Mouse (Mus musculus): ENCODE measurements around the gene Cycs.
A peak's percentile ranks its signal among the peaks of the same experiment; 100 is the strongest.

Cycs gene

DNA sequence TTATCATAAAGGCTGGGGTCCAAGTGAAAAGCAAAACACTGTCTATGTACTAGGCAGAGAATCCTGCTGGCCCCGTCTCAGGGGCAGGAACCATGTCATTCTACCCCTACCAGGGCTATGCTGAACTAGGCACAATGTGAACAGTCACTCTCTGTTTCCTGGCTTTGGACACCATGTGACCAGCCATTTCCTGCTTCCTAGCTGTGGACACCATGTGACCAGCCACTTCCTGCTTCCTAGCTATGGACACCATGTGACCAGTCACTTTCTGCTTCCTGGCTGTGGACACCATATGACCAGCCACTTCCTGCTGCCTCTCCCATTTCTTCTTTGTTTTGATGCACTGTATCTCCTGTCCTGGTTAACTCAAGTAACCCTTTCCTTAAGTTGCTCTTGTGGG is 23.8 kb downstream of the Cycs start:
- no peak for DNase-seq

DNA sequence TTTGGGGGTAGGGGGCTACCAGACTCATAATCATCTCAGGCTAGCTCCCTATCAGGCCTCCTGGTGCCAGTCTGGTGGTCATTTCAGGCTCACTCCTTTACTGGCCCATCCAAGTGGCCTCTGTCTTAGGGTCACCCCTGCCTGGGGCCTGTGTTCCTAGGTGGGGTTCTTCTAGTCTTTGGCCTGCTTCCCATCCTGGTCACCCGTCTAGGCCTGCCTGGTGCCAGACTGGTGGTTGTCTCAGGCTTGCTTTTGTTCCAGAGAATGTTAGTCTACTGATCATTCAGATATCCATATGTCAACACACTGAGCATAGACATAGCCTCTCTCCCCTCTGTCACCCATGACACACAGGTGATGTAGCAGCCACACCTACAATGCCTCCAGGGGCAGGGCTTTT is 26.7 kb downstream of the Cycs start:
- no peak for DNase-seq

DNA sequence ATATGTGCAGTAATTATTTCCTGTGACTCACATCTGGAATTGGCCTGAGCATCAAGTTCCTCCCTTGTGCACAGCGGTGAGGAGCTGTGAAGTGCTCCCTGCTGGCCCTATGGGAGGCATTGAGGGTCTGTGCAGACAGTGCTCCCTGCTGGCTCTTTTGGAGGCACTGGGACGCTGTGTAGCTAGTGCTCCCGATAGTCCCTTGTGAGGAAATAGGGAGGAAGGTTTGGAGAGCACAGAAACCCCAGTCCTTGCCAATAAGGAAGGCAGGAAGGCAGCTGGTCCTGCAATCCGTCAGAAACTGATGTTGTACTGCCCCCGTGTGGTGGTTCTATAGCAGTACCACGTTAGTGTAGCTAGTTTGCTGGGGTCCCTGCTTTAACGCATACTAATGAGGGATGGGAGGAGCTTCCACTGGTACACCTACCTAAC is 29.9 kb downstream of the Cycs start:
- DNase-seq, result peak; percentile 83

DNA sequence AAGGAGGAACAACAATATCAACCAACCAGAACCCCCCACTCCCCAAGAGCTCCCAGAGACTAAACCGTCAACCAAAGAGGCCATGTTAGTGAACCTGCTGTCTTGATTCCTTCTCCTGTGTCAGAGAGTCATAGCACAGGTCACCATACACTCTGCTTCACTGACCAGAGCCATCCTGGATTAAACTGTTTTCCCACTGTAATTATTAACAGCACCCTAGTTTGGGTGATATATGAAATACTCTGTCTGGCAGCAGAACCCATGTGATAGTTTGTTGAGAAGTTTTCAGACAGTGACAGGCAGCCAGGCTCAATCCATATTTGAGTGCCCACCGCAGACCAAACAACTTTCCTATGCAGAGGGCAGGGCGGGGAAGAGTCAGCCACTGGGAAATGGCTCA is 31.0 kb downstream of the Cycs start:
- no peak for DNase-seq

DNA sequence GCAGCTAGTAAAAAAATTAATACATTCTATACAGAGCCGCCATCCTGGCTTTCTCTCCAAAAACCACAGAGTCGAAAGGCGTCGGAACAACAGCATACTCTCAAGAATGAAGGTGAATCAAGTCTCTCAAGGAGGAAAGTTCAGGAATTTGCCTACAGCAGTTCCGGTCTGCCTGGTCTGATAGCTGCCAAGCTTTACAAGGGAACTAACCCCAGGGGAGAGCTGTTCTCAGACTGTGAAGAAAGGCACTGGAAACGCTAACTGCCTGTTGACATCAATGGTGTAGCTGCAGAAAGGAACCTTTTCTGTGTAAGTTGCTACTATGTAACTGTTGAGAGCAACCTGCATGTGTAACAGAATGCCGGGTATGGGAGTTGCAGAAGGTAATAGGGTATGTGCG is 34.4 kb downstream of the Cycs start:
- no peak for DNase-seq

DNA sequence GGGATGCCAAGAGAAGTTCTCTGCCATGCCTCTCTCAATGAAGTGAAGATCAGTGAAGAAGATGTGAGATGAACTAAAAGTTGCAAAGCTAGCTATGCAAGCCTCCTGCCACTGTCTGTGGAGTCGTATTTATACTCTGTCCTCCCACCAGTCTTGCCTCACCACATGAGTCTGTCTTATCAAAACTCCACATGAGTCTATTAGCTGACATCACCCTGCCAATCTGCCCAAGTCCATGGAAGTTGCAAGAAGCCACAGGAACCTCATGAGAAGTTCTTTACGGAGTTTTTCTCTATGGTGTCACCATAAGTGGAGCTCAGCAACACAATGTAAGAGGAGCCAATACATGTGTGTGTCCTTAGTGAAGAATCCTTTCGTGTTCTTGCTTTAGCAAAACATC is 35.3 kb downstream of the Cycs start:
- DNase-seq, result no peak

DNA sequence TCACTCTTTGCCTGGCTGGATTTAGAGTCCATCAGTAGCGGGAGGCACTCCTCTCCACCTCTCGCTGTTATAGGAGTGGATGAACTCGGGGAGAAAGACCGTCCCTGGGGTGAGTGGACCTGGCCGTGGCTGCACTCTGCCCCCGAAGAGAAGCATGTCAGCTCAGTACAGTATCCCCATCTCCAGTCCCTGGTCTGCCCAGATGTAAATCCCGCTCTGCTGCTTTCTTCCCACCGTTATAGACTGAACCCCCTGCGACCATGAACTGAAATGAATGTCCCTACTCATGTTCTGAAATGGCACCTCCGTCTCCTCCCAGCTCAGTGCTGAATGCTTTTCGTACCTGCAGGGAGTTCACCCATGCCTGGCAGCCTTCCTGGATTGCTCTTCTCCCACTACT is 37.1 kb downstream of the Cycs start:
- DNase-seq, result no peak

DNA sequence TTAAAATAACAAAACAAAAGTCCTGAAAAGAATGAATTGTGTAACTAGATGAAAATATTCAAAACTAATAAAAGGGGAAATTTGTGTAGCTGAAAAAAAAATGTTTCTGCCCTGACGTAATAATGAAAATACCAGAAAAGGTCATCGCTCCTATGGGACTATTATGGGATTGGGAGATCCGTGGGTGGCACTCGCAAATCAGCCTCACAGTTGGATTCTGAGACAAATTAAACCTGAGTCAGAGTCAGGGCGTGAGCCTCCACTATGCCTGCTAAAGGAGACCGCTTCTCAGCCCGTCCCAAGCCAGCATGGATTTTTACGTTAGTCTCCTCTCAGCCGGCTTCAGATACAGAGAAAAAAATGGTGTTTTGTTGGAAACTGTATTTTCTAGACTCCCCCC is 38.9 kb downstream of the Cycs start:
- no peak for DNase-seq

DNA sequence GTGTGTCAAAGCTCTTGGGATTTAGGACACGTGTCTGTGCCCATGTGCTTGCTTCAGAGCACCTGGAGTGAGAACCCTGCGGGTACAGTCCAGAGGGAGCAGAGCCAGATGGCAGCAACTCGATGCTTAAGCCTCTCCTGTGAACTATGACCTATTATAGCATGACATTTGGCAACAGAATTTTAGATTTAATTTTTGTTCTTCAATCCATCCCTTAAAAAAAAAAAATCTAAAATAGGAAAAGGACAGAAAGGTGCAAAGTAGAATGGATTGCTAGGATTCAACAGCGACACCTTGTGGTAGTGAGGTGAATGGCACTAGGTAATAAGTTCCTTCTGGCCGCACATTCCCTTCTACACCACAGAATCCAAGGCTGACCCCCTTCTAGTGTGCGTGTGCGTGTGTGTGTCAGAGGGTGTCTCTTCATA is 39.7 kb downstream of the Cycs start:
- peak; percentile 68 for DNase-seq

DNA sequence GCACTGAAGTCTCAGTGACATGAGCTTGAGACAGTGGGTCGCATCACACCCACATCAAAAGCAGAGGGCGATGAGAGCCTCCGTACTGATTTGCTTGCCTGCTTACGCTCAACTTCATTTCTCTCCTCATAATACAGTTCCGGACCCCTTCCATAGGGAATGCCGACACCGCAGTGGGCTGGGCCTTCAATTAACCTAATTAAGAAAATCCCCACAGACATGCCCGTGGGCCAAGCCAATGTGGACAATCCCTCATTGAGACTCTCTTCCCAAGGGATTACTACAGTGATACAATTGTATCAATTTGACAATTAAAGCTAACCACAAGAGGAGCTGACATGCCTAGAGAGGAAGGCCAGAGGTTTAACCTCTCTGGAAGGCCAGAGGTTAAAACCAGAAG is 40.5 kb downstream of the Cycs start:
- no peak for DNase-seq

DNA sequence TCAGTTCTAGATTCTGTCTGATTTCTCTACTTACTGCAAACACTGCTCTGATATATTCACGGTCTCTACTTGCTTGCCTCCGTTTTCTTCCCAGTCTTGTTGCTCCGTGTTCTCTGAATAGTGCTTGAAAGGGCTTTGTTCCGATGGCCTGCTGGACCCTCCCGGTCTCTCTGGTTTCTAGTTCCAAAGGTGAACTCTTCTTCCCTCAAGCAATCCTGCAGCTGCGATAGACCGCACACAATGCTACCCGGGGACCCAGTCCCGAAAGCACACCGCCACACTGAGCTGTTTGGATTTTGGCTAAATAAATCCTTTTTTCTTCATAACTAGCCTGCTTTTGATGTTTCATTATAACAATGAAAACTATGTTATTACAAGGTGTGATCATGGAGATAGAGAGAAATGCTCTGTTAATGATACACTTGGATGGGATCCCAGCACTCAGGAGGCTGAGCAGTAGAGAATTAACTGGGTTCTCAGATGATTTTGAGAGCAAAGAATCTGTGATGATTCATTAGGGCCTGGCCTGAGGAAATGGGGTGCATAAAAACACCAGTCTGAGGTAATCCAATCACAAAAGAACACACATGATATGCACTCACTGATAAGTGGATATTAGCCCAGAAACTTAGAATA is 42.0 kb downstream of the Cycs start:
- no peak for DNase-seq

DNA sequence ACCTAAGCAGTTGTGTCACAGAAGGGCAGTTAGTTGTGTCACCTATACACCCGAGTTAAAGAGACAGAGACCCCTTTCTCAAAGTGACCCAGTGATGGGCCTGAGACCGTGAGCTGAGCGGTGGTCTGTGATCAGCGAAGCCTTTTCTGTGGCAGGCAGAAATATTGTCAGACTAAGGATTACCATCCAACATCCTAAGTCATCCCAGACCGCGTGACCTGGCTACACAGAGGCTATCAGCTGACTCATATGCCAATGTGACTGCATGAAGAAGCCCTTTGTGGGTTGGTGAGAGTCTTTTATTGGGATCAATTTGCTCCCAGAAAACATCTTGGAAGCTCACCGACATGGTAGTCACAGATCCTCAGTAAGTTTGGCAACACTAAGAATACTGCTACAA is 43.6 kb downstream of the Cycs start:
- DNase-seq, result no peak

DNA sequence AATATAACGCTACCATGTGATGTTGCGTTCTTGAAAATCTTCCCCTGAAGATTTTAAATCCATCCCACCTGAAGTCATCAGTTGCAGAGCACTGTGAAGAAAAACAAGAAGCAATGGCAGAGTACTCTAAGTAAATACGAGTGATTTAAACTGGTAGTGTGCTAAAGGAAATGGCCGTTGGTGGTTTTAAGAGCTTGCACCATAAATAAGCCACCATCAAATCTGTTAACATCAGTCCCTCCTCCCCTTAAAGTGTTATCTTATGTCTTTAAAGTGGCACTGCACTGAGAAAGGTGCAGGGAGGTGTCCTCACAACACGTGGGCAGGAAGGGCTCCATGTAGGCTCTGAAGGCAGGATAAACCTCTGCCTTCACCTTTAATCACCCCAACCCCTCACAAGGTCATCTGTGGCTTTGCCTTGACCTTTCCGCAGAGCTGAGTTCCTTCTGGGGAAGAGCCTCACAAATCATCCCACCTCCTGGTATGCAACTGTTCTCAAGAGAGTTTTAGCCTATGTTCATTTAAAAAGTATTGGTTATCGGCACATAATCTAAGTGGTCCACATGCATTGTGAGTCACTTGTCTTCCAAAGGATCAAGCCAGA is 44.7 kb downstream of the Cycs start:
- no peak for DNase-seq

DNA sequence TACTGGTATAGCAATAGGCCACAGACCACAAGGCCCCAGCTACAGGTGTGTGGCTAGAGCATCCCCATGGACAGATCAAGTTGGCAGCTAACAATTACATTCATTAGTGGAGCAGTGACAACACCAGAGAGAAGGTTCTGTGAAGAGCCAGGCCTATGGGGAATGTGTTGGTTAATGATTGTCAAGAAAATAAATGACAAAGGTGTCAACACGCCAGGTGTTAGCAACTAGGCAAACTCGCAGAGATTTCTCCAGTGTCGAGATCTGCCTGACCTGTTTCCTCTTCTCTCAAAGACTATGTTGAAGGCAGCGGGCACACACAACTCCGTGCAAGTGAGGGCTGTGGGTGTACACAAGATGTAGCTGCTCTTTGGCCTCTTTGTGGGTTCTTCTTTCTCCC is 46.2 kb downstream of the Cycs start:
- no peak for DNase-seq

DNA sequence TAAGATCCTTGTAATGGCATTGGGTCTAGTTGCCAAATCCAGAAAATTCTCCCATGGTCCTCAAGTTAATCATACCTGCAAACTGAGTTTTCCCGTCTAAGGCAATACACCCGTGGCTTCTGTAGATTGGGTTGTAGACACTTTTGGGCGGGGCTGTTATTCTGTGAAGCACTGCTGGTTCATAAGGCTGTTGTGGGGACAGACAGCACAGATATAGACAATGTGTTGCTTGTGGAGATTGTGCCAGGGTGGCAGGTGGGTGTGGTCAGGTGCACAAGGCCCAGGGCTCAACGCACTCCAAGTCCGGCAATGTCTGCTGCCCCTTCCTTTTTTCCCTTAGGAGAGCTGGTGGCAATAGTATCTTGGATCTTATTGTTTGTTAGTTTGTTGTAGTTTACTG is 48.0 kb downstream of the Cycs start:
- no peak for DNase-seq
